Mouse (Mus musculus) CH12.LX (cell line): ENCODE data around the gene Spata4.

Experiments used
- CHD2 ChIP-seq: IDR thresholded peaks from 2 replicates; pipeline ENCODE4 v1.6.1; 2011; ENCODE audit warnings: low read length, improper control_type of control experiment
- CTCF ChIP-seq, 2 experiments: IDR thresholded peaks in 1 of 2; conservative IDR thresholded peaks in 1 of 2; 2 replicates each; pipeline ENCODE4 v1.5.1; 2011 to 2012; ENCODE audit warnings: low read depth in 2 of 2, low read length in 2 of 2, improper control_type of control experiment in 1 of 2, inconsistent platforms in 1 of 2, mild to moderate bottlenecking in 1 of 2, moderate library complexity in 1 of 2
- MEF2A ChIP-seq: IDR thresholded peaks from 2 replicates; pipeline ENCODE4 v1.6.1; 2014; ENCODE audit warnings: low read depth, mild to moderate bottlenecking, inconsistent platforms, low read length, improper control_type of control experiment, borderline replicate concordance
- NRF1 ChIP-seq: IDR thresholded peaks from 2 replicates; pipeline ENCODE4 v1.6.1; 2014; ENCODE audit warnings: low read depth, mild to moderate bottlenecking, inconsistent platforms, low read length, improper control_type of control experiment, moderate library complexity
- POLR2A ChIP-seq: IDR thresholded peaks from 2 replicates; pipeline ENCODE4 v1.6.1; 2011; ENCODE audit warnings: low read depth, mild to moderate bottlenecking, improper control_type of control experiment, low read length
- RAD21 ChIP-seq: IDR thresholded peaks from 2 replicates; pipeline ENCODE4 v1.6.1; 2011; ENCODE audit warnings: low read depth, mild to moderate bottlenecking, low read length, improper control_type of control experiment, moderate library complexity
- TCF12 ChIP-seq: IDR thresholded peaks from 2 replicates; pipeline ENCODE4 v1.6.1; 2014; ENCODE audit warnings: low read depth, mild to moderate bottlenecking, inconsistent platforms, low read length, improper control_type of control experiment
- ZNF384 ChIP-seq: IDR thresholded peaks from 2 replicates; pipeline ENCODE4 v1.6.1; 2012; ENCODE audit warnings: low read depth, low read length, improper control_type of control experiment, inconsistent platforms

DNA sequence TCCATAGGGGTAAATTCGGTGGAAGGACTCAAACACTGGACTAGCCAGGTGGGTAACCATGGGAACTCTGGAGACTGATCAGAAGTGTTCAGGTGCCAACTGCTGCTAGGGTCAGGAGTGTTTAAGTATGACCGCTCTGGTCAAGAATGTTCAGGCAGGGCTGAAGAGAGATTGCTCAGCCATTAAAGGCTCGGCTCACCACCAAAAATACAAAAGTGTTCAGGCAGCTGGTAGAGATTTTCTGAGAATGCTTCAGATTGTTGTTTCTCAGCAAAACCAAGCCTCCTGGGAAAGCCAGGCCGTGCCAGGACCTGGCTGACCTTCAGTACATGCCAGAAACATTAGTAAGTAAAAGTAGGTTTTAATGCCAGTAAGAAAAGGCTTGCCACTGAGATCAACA lies 9.7 kb downstream of the Spata4 start:
- TF ChIP-seq CTCF (conservative IDR thresholded peaks at IDR 0.05 in 1 of 2, IDR thresholded peaks at IDR 0.05 in 1 of 2; ENCODE audit: low read depth in 2 of 2, low read length in 2 of 2) = no peak
- TF ChIP-seq RAD21 = no peak
- no peak for TF ChIP-seq TCF12
- TF ChIP-seq MEF2A = no peak
- no peak for TF ChIP-seq CHD2
- TF ChIP-seq ZNF384 = no peak
- no peak for TF ChIP-seq POLR2A
- TF ChIP-seq NRF1 = no peak
